Mouse (Mus musculus): ENCODE data around the gene Lamtor4.

DNA sequence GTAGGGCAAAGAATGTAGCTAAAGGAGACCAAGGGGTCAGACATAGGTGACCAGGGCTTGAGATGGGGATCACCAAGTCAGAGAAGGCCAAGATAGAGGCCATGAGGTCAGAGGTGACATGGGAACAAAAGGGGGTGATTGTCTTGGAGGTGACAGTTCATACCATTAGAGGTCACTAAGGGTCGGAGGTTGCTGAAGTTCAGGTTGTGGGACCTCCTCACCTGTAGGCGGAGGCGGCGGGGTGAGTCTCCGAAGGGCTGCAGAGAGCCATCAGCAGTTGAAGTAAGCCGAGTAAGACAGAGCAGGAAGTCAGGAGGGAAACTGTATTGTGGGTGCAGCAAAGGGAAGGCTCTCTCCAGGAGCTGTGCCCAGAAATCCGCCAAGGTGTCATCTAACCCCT, 22.7 kb downstream of the Lamtor4 start:
- no peak for TF ChIP-seq CTCF (IDR thresholded peaks at IDR 0.05; ENCODE audit: control insufficient read depth, insufficient read depth, insufficient read length)
- no peak for TF ChIP-seq CEBPB (IDR thresholded peaks at IDR 0.05; ENCODE audit: low read depth)

Measured in C2C12 (cell line).